Mouse (Mus musculus) heart, adult 18-20 months (tissue): Measurements from ENCODE around the gene Wdr27. TPM values are rescaled to one million over a fixed set of nuclear protein-coding genes. Genes with fewer than 3 reads are reported as not detected.

ENCODE experiments used
- DNase-seq, 2 experiments: peaks; one replicate each; pipeline ENCODE4 v3.0.0; 2021 to 2022; ENCODE audit warnings: mixed read lengths in 1 of 2
- total RNA-seq, 2 experiments: library from RNA; stranded (reverse); gene quantifications; 2 replicates each; pipeline ENCODE4 v1.2.3; 2021

Gene Wdr27
- total RNA-seq, 2 experiments from 2014 or later = 1.6 to 2.4 TPM

GRCm38 (mm10) chr17:14826715-14827295, 116.2 kb downstream of the Wdr27 start:
- no peak for DNase-seq

GRCm38 (mm10) chr17:14824938-14825337, 118.0 kb downstream of the Wdr27 start:
- peak in 1 of 2 experiments; percentile 18 for DNase-seq

DNA sequence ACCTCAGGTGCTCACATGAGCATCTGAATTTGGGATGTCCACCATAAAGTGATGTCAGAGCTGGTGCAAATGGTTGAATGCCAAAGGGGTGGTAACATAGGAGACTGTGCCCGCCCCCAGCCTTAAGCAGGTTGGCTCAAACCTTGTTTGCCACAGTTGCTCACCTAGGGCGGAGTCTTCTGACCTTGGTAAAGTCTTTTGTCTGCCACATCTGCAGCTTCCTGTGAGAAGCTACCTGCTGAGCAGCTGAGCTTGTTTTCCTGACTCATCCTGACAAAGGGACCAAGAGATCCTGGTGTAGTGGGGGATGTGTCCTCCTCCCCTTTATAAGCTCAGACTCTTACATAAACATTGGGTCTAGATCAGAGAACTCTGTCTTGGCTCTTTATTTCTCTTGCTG, 125.0 kb downstream of the Wdr27 start:
- no peak for DNase-seq

GRCm38 (mm10) chr17:14816107-14816506, 126.9 kb downstream of the Wdr27 start:
- no peak for DNase-seq

- no peak for DNase-seq
Observed at GRCm38 (mm10) chr17:14815304-14815703, 127.7 kb downstream of the Wdr27 start.

- DNase-seq = no peak
Observed at GRCm38 (mm10) chr17:14812631-14813030, 130.3 kb downstream of the Wdr27 start.

DNA sequence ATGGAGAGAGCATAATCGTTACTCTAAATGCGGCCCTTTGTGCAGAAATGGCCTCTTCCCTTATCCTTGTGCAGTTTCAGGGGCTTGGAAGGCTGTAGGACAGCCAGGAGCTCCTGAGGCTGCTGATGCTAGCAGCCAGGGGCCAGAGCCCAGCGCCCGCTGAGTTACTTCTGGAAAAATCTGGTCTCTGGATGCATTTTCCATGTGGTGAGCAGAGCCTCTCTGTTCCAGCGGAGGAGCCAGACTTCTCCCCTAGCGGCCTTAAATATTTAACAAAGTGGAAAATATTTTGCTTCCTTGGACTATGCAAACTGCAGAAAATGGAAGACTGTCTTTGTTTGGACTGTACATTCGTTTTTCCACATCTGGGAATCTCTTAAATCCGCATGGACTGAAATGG, 130.9 kb downstream of the Wdr27 start:
- DNase-seq = no peak

DNA sequence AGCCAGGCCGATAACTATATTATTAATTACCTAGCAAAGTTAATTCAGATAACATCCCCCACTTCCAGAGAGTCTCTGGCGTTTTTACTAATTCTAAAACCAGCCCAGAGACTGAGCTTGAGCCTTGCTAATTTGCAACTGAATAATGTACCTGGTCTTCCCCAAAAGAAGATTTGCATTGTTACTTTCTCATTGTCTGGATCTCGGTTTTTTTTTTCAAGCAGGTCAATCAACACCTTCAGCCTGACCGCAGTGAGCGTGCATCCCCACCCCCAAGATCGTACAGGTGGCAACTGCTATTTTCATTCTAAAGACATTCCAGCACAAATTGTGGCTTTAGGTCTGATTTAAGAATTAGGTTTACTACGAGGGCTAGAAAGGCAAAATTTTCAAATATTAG, 136.2 kb downstream of the Wdr27 start:
- DNase-seq = no peak

DNA sequence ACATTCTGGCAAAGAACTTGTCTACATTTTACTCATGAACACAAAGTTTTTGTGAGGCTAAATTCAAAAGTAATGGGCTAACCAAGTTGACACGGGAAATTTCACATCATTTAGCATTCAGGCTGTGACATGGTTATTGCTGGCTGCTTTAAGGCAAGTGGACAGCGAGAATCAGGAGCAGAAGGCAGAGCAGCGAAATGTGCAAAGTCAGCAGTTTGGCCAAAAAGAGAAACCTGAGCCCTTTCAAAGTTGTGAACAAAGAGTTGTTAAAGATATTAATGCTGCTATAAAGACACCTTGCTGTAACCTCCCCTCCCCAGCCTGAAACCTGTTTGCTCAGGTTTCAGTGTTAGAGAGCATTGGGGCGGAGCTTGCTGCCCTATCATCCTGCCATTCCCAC, 143.7 kb downstream of the Wdr27 start:
- no peak for DNase-seq

- DNase-seq = no peak
Observed at GRCm38 (mm10) chr17:14795074-14795473, 147.9 kb downstream of the Wdr27 start.

DNA sequence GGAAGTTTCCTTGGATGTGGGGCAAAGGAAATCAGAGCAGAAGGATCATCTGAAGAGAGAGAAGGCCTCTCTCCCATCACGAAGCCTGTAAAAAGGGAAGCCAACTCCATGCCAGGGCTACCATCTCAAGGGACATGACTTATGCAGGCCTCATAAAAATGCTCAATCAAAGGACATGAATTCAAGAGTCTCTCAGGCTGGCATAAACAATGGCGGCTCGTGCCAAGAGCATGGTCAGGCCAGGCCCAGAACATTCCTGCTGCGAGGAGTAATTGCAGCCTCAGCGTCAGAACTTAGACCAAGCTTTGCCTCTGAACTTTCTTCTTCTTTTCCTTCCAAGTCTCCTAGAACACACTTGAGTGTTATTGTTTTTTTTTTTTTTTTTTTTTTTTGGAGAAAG, 163.6 kb downstream of the Wdr27 start:
- peak; percentile 27 to 47 for DNase-seq

GRCm38 (mm10) chr17:14771339-14771738, 171.6 kb downstream of the Wdr27 start:
- DNase-seq = peak; percentile 47 to 61

DNA sequence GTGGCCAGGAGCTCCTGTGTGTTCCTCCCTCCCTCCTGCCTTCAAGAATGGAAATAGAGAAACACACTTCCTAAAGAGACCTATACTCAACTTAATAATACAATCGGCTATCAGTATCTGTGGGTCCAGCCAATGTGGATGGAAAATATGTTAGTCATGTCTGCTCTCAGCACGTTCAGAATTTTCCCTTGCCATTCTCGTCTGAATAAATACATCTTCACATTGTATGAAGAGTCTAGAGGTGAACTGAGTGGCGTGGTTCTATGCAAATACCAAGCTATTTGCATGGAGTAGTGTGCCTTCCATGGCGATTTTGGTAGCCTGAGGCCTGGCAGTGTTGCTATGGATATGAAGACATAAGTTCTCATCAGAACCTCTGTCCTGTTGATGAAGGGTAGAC, 172.6 kb downstream of the Wdr27 start:
- no peak for DNase-seq

Other genes with a start within 250 kb of the Wdr27 start
- gene Thbs2, start 248.9 kb downstream of the Wdr27 start, total RNA-seq = 10 to 100 TPM; 11.1 to 11.2 TPM
- 10 to 100 TPM; 12.3 to 12.4 TPM for gene 1600012H06Rik, start within 50 bp of the Wdr27 start, total RNA-seq
- 10 to 100 TPM; 42.5 to 46.4 TPM for gene Phf10, start 18.1 kb upstream of the Wdr27 start, total RNA-seq
- 1 to 10 TPM; 2.0 to 2.5 TPM for gene 9030025P20Rik, start 35.3 kb upstream of the Wdr27 start, total RNA-seq
- not detected for gene Gm3417, start 35.6 kb upstream of the Wdr27 start, total RNA-seq
- 1 to 10 TPM; 1.2 to 1.9 TPM for gene Gm3435, start 67.0 kb upstream of the Wdr27 start, total RNA-seq
- gene Ermard, start 98.0 kb upstream of the Wdr27 start, total RNA-seq = 10 to 100 TPM; 16.0 to 25.5 TPM
- gene Tcte3, start 98.3 kb upstream of the Wdr27 start, total RNA-seq = under 1 TPM in 1 of 2 experiments, not detected in 1; 0.44 TPM
- 1 to 10 TPM in 1 of 2 experiments, under 1 TPM in 1; 0.74 to 1.7 TPM for gene Gm3448, start 98.4 kb upstream of the Wdr27 start, total RNA-seq